Mouse (Mus musculus) E14TG2a.4 (cell line): ENCODE measurements around the gene Ston2.

Source experiments
- CTCF ChIP-seq: conservative IDR thresholded peaks from 2 replicates; pipeline ENCODE4 v1.5.1; 2014; ENCODE audit warnings: low read length
- NANOG ChIP-seq: IDR thresholded peaks from 2 replicates; pipeline ENCODE4 v1.6.1; 2014; ENCODE audit warnings: borderline replicate concordance, low read length, mixed read lengths

GRCm38 (mm10) chr12:91609425-91609824, 178.8 kb downstream of the Ston2 start:
- no peak for TF ChIP-seq CTCF
- TF ChIP-seq NANOG: no peak
